ENCODE assay signal across 8 mouse cellular contexts in the genomic region with DNA sequence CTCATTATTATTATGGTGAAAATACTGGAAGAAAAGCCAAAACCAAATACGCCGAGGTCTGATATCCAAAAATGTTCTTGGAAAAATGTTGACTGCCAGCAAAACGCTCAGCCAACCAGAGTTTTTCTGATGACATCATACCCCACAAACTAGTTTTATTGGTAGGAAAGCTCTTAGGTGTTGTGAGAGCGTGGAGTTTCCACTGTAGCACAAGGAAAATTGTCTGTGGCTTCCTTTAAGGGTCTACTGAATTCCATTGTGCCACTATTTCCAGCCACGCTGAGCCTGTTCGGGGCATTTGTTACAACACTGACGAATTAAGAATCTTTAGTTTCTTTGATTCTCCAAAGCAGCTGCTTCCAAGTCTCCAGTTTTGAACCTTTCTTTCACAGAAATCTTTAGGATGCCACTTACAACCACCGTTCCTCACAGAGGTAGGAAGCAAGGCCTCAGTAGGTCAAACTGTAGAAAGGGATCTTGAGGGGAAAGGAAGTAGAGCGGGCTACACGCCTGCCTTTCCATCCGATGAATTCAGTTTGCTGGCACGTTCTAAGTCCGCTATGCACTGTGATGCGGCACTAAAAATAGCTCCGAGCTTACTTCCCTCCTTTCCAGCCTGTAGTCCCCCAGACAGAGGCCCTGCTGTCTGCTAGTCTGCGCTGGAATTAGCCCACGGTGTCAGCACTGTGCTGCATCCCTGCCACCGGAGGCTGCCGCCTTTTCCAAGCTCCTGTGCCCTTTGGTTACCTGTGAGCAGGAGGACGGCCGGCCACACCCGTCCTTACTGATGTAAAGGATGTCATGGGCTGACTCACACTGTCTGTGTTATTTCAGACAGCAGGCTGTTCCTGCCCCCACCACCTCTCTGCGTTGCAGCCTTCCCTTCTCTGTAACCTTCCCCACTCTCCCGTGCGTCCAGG.
DNase-seq lines count a peak whose midpoint lies in the region; ATAC-seq and TF ChIP-seq lines count a peak whose summit lies in the region.

No protein-coding gene starts in this region.

- WGBS in kidney, postnatal 0 days = 34% methylated on average over 25 of the region's 25 CpGs
- WGBS in liver, embryonic 15.5 days (ENCODE audit: insufficient replicate concordance) = 15% methylated on average over 25 of the region's 25 CpGs
- WGBS in stomach, embryonic 16.5 days = 30% methylated on average over 25 of the region's 25 CpGs

- no peaks in the 10 kb centered on the region for H3K36me3 ChIP-seq in kidney, postnatal 0 days (ENCODE audit: insufficient read depth, low read length)
- no peaks in the 10 kb centered on the region for H3K36me3 ChIP-seq in liver, embryonic 15.5 days (replicated peaks)
- no peaks in the 10 kb centered on the region for H3K36me3 ChIP-seq in stomach, embryonic 16.5 days (ENCODE audit: control insufficient read depth, insufficient read depth, low read length)

- no peaks in the 10 kb centered on the region for H3K27me3 ChIP-seq in kidney, postnatal 0 days (ENCODE audit: insufficient read depth, low read length)
- H3K27me3 ChIP-seq in liver, embryonic 15.5 days = peaks cover 7% of the 10 kb centered on the region; the same call in 1 of the 2 replicates
- H3K27me3 ChIP-seq in stomach, embryonic 16.5 days (ENCODE audit: control insufficient read depth, insufficient read depth, low read length) = no peaks in the 10 kb centered on the region

- H3K9me3 ChIP-seq in kidney, postnatal 0 days (replicated peaks; ENCODE audit: low read length) = no peaks in the 10 kb centered on the region
- H3K9me3 ChIP-seq in liver, embryonic 15.5 days (replicated peaks) = no peaks in the 10 kb centered on the region
- H3K9me3 ChIP-seq in stomach, embryonic 16.5 days (replicated peaks; ENCODE audit: control insufficient read depth, low read length) = no peaks in the 10 kb centered on the region

- no peak overlapping the region for H3K9ac ChIP-seq in kidney, postnatal 0 days (ENCODE audit: low read depth, low read length)
- H3K9ac ChIP-seq in liver, embryonic 15.5 days = no peak overlapping the region
- peak overlapping the region; percentile 46 for H3K9ac ChIP-seq in stomach, embryonic 16.5 days (ENCODE audit: low read length)

- no peak; the same call in 1 of the 2 replicates for ATAC-seq in kidney, postnatal 0 days (replicated peaks; ENCODE audit: low FRiP score, low read depth)
- peak; percentile 17; the same call in 1 of the 2 replicates for ATAC-seq in liver, embryonic 15.5 days (ENCODE audit: insufficient read depth)
- peak; percentile 83 for ATAC-seq in stomach, embryonic 16.5 days (ENCODE audit: insufficient read depth, low FRiP score)
- ATAC-seq in CD4-positive, CD25-positive, alpha-beta regulatory T cell, adult 4 months = no peak

- H3K4me3 ChIP-seq in kidney, postnatal 0 days (replicated peaks; ENCODE audit: low read depth, low read length) = no peak overlapping the region
- H3K4me3 ChIP-seq in liver, embryonic 15.5 days (replicated peaks) = no peak overlapping the region
- 0 out of 2 replicates have a peak overlapping the region, but pooled peaks have one; percentile 4 for H3K4me3 ChIP-seq in stomach, embryonic 16.5 days (replicated peaks; ENCODE audit: low read length)

- H3K27ac ChIP-seq in kidney, postnatal 0 days = 0 out of 2 replicates have a peak overlapping the region, but pooled peaks have one; percentile 47
- H3K27ac ChIP-seq in liver, embryonic 15.5 days (replicated peaks) = peak overlapping the region; percentile 45; the same call in 1 of the 2 replicates
- peak overlapping the region; percentile 72 for H3K27ac ChIP-seq in stomach, embryonic 16.5 days (ENCODE audit: low read length)

- 0 out of 2 replicates have a peak overlapping the region, but pooled peaks have one; percentile 9 for H3K4me2 ChIP-seq in kidney, postnatal 0 days (ENCODE audit: low read length)
- H3K4me2 ChIP-seq in liver, embryonic 15.5 days = peak overlapping the region; percentile 3
- H3K4me2 ChIP-seq in stomach, embryonic 16.5 days (ENCODE audit: low read depth, low read length) = peak overlapping the region; percentile 37

- no peak for TF ChIP-seq CTCF in kidney, postnatal 0 days (IDR thresholded peaks at IDR 0.05; ENCODE audit: low read depth)

- DNase-seq in adrenal gland, postnatal 14 days = peak; percentile 7
- DNase-seq in adrenal gland, adult 8-10 months = no peak
- peak; percentile 3 for DNase-seq in thymus, postnatal 14 days
- DNase-seq in thymus, adult 18-20 months = no peak
- peak; percentile 66 for DNase-seq in kidney, postnatal 0 days (ENCODE audit: low spot score)

- peaks cover 19% of the 10 kb centered on the region for H3K4me1 ChIP-seq in kidney, postnatal 0 days (replicated peaks; ENCODE audit: insufficient read depth, low read length)
- peaks cover 22% of the 10 kb centered on the region for H3K4me1 ChIP-seq in liver, embryonic 15.5 days (replicated peaks)
- H3K4me1 ChIP-seq in stomach, embryonic 16.5 days (ENCODE audit: control insufficient read depth, insufficient read depth, low read length) = peaks cover 10% of the 10 kb centered on the region

Comparison
In these comparisons a context has a peak if more than half of its experiments do, and no peak if none do; other contexts are left out.
1. DNase-seq: peak in adrenal gland, postnatal 14 days (single experiment), thymus, postnatal 14 days (single experiment) and kidney, postnatal 0 days (single experiment); none in adrenal gland, adult 8-10 months (single experiment) and thymus, adult 18-20 months (0 of 2).
2. ATAC-seq: peak in liver, embryonic 15.5 days (single experiment) and stomach, embryonic 16.5 days (single experiment); none in kidney, postnatal 0 days (single experiment) and CD4-positive, CD25-positive, alpha-beta regulatory T cell, adult 4 months (single experiment).
3. Peak in every context shown above with its lines, with median percentiles within 50 percentile points of each other: H3K27ac ChIP-seq and H3K4me2 ChIP-seq.